Mouse (Mus musculus): ENCODE measurements around the gene Tmem248. TPM values are rescaled to one million over a fixed set of nuclear protein-coding genes. Genes with fewer than 3 reads are reported as not detected.
A peak's percentile ranks its signal among the peaks of the same experiment; 100 is the strongest.

Gene Tmem248
- polyA plus RNA-seq, 1 experiment from 2014 or later = 47.0 TPM

DNA sequence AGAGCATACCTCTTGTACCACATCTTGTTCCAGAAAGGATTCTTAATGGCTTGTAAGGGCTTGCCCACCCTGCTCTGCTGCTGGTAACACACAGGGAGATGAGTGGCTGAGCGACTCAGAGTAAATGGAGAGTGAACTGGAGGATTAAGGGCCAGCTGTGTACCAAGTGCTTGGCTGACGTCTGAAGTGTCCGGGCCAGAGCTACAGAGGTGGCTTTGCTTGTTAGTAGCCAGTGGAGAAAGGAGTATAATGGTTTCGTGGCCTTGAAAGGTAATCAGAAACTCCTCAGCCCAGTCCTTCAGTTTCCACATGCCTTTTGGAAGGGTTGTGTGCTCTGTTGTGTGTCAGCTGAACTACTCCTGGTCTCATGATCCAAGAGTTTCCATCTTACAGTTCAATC is 39.0 kb upstream of the Tmem248 start:
- no peak overlapping the region for H3K27ac ChIP-seq (ENCODE audit: low read depth, low read length)
- peaks cover 3% of the 10 kb centered on the region; the same call in 1 of the 2 replicates for H3K4me1 ChIP-seq (replicated peaks; ENCODE audit: control insufficient read depth, insufficient read depth, low read length)
- H3K4me3 ChIP-seq (ENCODE audit: low read depth, low read length) = no peak overlapping the region
- H3K27me3 ChIP-seq (replicated peaks; ENCODE audit: control insufficient read depth, insufficient read depth, low read length) = no peaks in the 10 kb centered on the region
- no peak for TF ChIP-seq CTCF (IDR thresholded peaks at IDR 0.05; ENCODE audit: low read depth)
- 50% methylated on average over 4 of the region's 4 CpGs for WGBS
- no peak overlapping the region for H3K4me2 ChIP-seq (replicated peaks; ENCODE audit: low read depth)
- H3K9ac ChIP-seq (ENCODE audit: low read depth, low read length) = no peak overlapping the region
- no peaks in the 10 kb centered on the region for H3K9me3 ChIP-seq (ENCODE audit: control insufficient read depth)
- ATAC-seq = no peak
- no peaks in the 10 kb centered on the region; the same call in 1 of the 2 replicates for H3K36me3 ChIP-seq (ENCODE audit: control insufficient read depth, insufficient read depth)

DNA sequence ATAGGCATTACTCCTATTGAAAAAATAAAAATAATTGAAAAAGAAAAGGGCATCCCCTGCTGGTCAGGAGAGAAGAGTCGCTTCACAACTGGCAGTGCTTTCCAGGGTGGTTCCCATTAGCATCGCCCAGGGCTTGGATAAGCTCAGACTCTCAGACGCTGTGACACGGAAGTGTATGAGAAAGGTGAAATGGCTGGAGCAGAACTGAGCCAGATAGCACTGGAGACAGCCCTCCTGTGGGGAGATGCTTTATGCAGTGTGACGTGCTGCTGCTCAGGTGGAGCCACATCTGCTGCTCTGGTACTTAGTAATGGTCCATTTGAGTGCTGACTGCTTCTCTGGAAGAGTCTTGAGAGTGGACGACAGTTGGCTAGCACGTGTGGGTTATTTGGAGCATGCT is 36.5 kb upstream of the Tmem248 start:
- peak; percentile 44; the same call in 1 of the 2 replicates for TF ChIP-seq CTCF (IDR thresholded peaks at IDR 0.05; ENCODE audit: low read depth)

DNA sequence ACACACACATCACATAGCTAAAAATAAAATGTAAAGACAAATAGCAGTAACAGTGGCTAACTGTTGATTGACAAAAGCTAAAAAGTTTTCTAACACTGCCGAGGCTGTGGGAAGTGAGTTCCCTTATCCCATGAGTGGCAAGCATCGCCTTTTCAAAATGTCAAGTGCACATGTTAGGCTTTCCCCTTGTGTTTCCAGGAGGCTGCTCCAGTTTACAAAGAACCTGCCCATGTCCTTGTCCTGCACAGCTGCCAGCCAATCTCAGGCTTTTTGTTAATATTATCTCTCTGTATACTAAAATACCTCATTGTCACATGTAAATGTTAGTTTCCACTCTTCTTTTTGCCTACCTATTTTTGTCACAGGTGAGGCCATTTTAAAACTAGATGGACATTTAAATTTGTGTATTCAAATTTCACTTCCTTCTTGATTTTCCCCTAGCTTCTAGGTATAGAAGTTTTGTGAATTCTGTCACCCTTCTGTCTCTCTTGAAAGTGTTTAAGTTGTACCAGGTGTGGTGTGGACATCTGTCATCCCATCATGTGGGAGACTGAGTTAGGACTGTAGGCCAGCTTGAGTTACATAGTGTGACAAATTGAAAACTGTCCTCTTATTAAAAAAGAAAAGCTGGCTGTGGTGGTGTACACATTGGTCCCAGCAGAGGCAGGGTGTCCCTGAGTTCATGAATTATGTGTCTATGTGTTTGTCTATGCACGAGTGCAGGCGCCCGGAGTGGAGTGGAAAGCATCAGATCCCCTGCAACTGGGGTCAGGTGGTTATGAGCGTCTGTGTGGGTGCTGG is 34.9 kb upstream of the Tmem248 start:
- Histone ChIP-seq H3K4me2 (replicated peaks; ENCODE audit: low read depth) (no peak overlapping the region), H3K9ac (ENCODE audit: low read depth, low read length) (no peak overlapping the region), H3K27ac (ENCODE audit: low read depth, low read length) (no peak overlapping the region), H3K9me3 (ENCODE audit: control insufficient read depth) (no peaks in the 10 kb centered on the region), H3K4me3 (ENCODE audit: low read depth, low read length) (no peak overlapping the region), H3K4me1 (replicated peaks; ENCODE audit: control insufficient read depth, insufficient read depth, low read length) (0 out of 2 replicates have a peak, but pooled peaks cover 7% of the 10 kb centered on the region), H3K36me3 (ENCODE audit: control insufficient read depth, insufficient read depth) (no peaks in the 10 kb centered on the region; the same call in 1 of the 2 replicates), H3K27me3 (replicated peaks; ENCODE audit: control insufficient read depth, insufficient read depth, low read length) (no peaks in the 10 kb centered on the region)
- no peak for ATAC-seq
- WGBS = 59% methylated on average over 6 of the region's 6 CpGs
- no peak for TF ChIP-seq CTCF (IDR thresholded peaks at IDR 0.05; ENCODE audit: low read depth)

More for the DNA sequence above, 36.5 kb upstream of the Tmem248 start:
- Histone ChIP-seq H3K4me3 (ENCODE audit: low read depth, low read length) (no peak overlapping the region), H3K9ac (ENCODE audit: low read depth, low read length) (no peak overlapping the region), H3K9me3 (ENCODE audit: control insufficient read depth) (no peaks in the 10 kb centered on the region), H3K4me2 (replicated peaks; ENCODE audit: low read depth) (no peak overlapping the region), H3K36me3 (ENCODE audit: control insufficient read depth, insufficient read depth) (no peaks in the 10 kb centered on the region; the same call in 1 of the 2 replicates), H3K4me1 (replicated peaks; ENCODE audit: control insufficient read depth, insufficient read depth, low read length) (0 out of 2 replicates have a peak, but pooled peaks cover 7% of the 10 kb centered on the region), H3K27ac (ENCODE audit: low read depth, low read length) (no peak overlapping the region), H3K27me3 (replicated peaks; ENCODE audit: control insufficient read depth, insufficient read depth, low read length) (no peaks in the 10 kb centered on the region)
- no peak for ATAC-seq
- 77% methylated on average over 7 of the region's 7 CpGs for WGBS

DNA sequence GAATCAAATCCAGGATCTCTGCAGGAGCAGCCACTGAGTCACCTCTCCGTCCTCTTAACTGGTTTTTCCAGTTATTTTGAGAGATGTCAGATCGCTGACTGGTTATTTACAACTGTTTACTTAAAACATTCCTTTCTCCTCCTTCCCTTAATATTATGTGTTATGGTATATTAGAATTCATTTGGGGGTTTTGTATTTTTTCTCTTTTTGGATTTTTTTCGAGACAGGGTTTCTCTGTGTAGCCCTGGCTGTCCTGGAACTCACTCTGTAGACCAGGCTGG is 34.4 kb upstream of the Tmem248 start:
- H3K4me2 ChIP-seq (replicated peaks; ENCODE audit: low read depth) = no peak overlapping the region
- TF ChIP-seq CTCF (IDR thresholded peaks at IDR 0.05; ENCODE audit: low read depth) = no peak
- peaks cover 2% of the 10 kb centered on the region; the same call in 1 of the 2 replicates for H3K36me3 ChIP-seq (ENCODE audit: control insufficient read depth, insufficient read depth)
- WGBS = 27% methylated on average over 3 of the region's 3 CpGs
- H3K4me1 ChIP-seq (replicated peaks; ENCODE audit: control insufficient read depth, insufficient read depth, low read length) = 0 out of 2 replicates have a peak, but pooled peaks cover 7% of the 10 kb centered on the region
- H3K27ac ChIP-seq (ENCODE audit: low read depth, low read length) = no peak overlapping the region
- H3K9me3 ChIP-seq (ENCODE audit: control insufficient read depth) = no peaks in the 10 kb centered on the region
- ATAC-seq = no peak
- H3K27me3 ChIP-seq (replicated peaks; ENCODE audit: control insufficient read depth, insufficient read depth, low read length) = no peaks in the 10 kb centered on the region
- no peak overlapping the region for H3K4me3 ChIP-seq (ENCODE audit: low read depth, low read length)
- no peak overlapping the region for H3K9ac ChIP-seq (ENCODE audit: low read depth, low read length)

DNA sequence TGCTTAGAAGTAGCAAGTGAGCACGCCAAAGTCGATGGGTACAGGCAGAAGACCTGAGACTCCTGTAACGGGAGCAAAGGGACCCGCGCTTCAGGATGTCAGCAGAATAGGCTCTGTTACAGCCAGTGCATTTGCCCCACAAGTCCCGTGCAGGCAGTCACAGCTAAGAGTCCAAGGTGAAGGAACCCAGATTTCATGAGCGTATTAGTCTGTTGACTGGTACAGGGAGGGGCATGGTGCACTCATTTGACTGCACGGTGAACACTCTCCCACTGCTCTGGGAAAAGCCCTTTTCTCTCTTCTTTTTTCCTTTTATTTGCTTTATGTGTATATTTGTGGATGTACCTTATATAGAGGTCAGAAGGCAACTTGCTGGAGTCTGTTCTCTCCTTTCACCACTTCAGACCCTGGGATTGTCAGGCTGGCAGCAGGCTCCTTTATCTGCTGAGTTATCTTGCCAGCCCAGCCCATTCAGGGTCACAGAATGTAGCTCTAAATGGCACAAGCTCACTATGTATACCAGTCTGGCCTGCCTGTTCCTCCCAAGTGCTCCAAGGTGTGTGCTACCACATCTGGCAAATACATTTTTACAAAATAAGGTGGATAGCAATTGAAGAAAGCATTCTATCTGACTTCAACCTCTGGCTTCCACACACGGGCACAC is 32.6 kb upstream of the Tmem248 start:
- 67% methylated on average over 9 of the region's 9 CpGs for WGBS
- H3K4me3 ChIP-seq (ENCODE audit: low read depth, low read length) = no peak overlapping the region
- H3K36me3 ChIP-seq (ENCODE audit: control insufficient read depth, insufficient read depth) = peaks cover 11% of the 10 kb centered on the region; the same call in 1 of the 2 replicates
- peak; percentile 63 for ATAC-seq
- no peak overlapping the region for H3K9ac ChIP-seq (ENCODE audit: low read depth, low read length)
- H3K4me2 ChIP-seq (replicated peaks; ENCODE audit: low read depth) = no peak overlapping the region
- TF ChIP-seq CTCF (IDR thresholded peaks at IDR 0.05; ENCODE audit: low read depth) = no peak
- H3K27ac ChIP-seq (ENCODE audit: low read depth, low read length) = no peak overlapping the region
- 0 out of 2 replicates have a peak, but pooled peaks cover 7% of the 10 kb centered on the region for H3K4me1 ChIP-seq (replicated peaks; ENCODE audit: control insufficient read depth, insufficient read depth, low read length)
- no peaks in the 10 kb centered on the region for H3K9me3 ChIP-seq (ENCODE audit: control insufficient read depth)
- no peaks in the 10 kb centered on the region for H3K27me3 ChIP-seq (replicated peaks; ENCODE audit: control insufficient read depth, insufficient read depth, low read length)

GRCm38 (mm10) chr5:130185312-130185711 is 31.6 kb upstream of the Tmem248 start:
- no peak overlapping the region for H3K27ac ChIP-seq (ENCODE audit: low read depth, low read length)

More at GRCm38 (mm10) chr5:130185312-130185711, 31.6 kb upstream of the Tmem248 start:
- peaks cover 21% of the 10 kb centered on the region; the same call in 1 of the 2 replicates for H3K36me3 ChIP-seq (ENCODE audit: control insufficient read depth, insufficient read depth)
- 66% methylated on average over 6 of the region's 6 CpGs for WGBS
- no peaks in the 10 kb centered on the region for H3K9me3 ChIP-seq (ENCODE audit: control insufficient read depth)
- no peak for TF ChIP-seq CTCF (IDR thresholded peaks at IDR 0.05; ENCODE audit: low read depth)
- no peak for ATAC-seq
- no peak overlapping the region for H3K9ac ChIP-seq (ENCODE audit: low read depth, low read length)
- no peak overlapping the region for H3K4me3 ChIP-seq (ENCODE audit: low read depth, low read length)
- H3K27me3 ChIP-seq (replicated peaks; ENCODE audit: control insufficient read depth, insufficient read depth, low read length) = no peaks in the 10 kb centered on the region
- H3K4me2 ChIP-seq (replicated peaks; ENCODE audit: low read depth) = no peak overlapping the region
- 0 out of 2 replicates have a peak, but pooled peaks cover 7% of the 10 kb centered on the region for H3K4me1 ChIP-seq (replicated peaks; ENCODE audit: control insufficient read depth, insufficient read depth, low read length)

Measured in intestine, postnatal 0 days (tissue).